Mouse (Mus musculus) liver, embryonic 16.5 days (tissue): ENCODE measurements around the gene Map3k12. TPM values are rescaled to one million over a fixed set of nuclear protein-coding genes. Genes with fewer than 3 reads are reported as not detected.

ENCODE experiments used
- ATAC-seq: fragments of 200-750 bp; cut with Nextera tagmentation; 2 replicates; pipeline ENCODE4 v1.8.0; 2017; ENCODE audit warnings: low read depth, mild to moderate bottlenecking, moderate number of reproducible peaks, moderate library complexity
- H3K27ac ChIP-seq: fragments of 300-500 bp; sonication (generic); 2 replicates; pipeline ENCODE4 v1.5.1; 2014; ENCODE audit warnings: mild to moderate bottlenecking, low read length
- H3K27me3 ChIP-seq: fragments of 300-500 bp; sonication (generic); 2 replicates; pipeline ENCODE4 v1.6.1; 2014; ENCODE audit warnings: low read depth, low read length, mixed read lengths; ENCODE audit not compliant: control insufficient read depth, insufficient read depth
- H3K36me3 ChIP-seq: fragments of 300-500 bp; sonication (generic); 2 replicates; pipeline ENCODE4 v1.6.1; 2014; ENCODE audit warnings: mild to moderate bottlenecking; ENCODE audit not compliant: control insufficient read depth, insufficient read depth
- H3K4me1 ChIP-seq: fragments of 300-500 bp; sonication (generic); 2 replicates; pipeline ENCODE4 v1.6.1; 2014; ENCODE audit warnings: low read depth, low read length, mixed read lengths; ENCODE audit not compliant: control insufficient read depth
- H3K4me2 ChIP-seq: fragments of 300-500 bp; sonication (generic); 2 replicates; pipeline ENCODE4 v1.6.1; 2014; ENCODE audit warnings: low read depth, low read length, mixed read lengths
- H3K4me3 ChIP-seq: fragments of 300-500 bp; sonication (generic); 2 replicates; pipeline ENCODE4 v1.5.1; 2014; ENCODE audit warnings: low read depth, mild to moderate bottlenecking, low read length
- H3K9ac ChIP-seq: fragments of 300-500 bp; sonication (generic); 2 replicates; pipeline ENCODE4 v1.6.1; 2014; ENCODE audit warnings: low read depth, low read length
- H3K9me3 ChIP-seq: fragments of 300-500 bp; sonication (generic); replicated peaks from 2 replicates; pipeline ENCODE4 v1.6.1; 2016; ENCODE audit warnings: low read length; ENCODE audit not compliant: control insufficient read depth
- WGBS: fragments of 180-500 bp; shearing (Covaris S2); extraction: QIAGEN DNeasy Blood & Tissue Kit; methylation state at CpG from one replicate; pipeline ENCODE4 v1.1.7; 2014; ENCODE audit not compliant: insufficient replicate concordance; 5-methylcytosine and 5-hydroxymethylcytosine counted together
- polyA plus RNA-seq: library from polyadenylated mRNA; unstranded; fragments of >200 nt; fragmentation: Nextera tagmentation; extraction: Ambion mirVana; gene quantifications from 2 replicates; pipeline ENCODE4 v1.2.1, GENCODE M21; 2015

Map3k12 gene
- polyA plus RNA-seq, 1 experiment from 2014 or later, result 2.0 TPM

DNA sequence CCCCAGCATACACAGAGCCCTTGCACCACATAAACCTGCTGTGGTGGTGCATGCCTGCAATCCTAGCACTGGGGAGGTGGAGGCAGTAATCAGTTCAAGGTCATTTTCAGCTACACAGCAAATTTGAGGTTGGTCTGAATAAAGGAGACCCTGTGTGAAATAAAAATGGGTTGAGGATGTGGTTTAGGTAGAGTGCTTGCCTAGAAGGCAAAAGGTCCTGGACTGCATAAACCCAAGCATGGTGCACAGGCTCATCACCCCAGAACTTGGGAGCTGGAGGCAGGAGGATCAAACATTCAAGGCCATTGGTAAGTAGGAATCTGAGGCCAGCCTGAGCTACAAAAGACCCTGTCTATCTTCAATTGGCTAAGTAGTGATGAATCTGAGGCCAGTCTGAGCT, 9.3 kb downstream of the Map3k12 start:
- ATAC-seq, result no peak
- Histone ChIP-seq H3K4me1 (peaks cover 17% of the 10 kb centered on the region), H3K27me3 (no peaks in the 10 kb centered on the region), H3K9ac (no peak overlapping the region), H3K4me3 (no peak overlapping the region), H3K27ac (no peak overlapping the region), H3K4me2 (no peak overlapping the region), H3K36me3 (peaks cover 8% of the 10 kb centered on the region), H3K9me3 (no peaks in the 10 kb centered on the region)

DNA sequence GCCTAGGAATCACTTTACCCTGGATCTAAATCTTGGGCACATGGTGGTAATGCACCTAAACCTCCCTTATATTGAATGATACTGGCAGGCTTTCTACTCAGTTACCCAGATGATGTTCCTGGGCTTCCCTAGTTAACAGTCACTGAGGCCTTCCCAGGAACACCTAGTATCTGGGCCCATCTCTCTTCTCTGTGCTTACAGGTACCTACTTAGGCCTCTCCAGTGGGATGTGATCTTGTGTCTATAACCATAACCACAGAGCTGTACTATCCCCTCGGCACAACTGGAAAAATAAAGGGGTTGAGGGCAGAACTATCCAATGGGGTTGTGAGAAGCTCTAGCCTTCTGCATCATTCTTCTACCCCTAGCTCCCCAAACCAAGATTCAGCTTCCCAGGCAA, 10.0 kb downstream of the Map3k12 start:
- Histone ChIP-seq H3K27me3 (no peaks in the 10 kb centered on the region), H3K36me3 (peaks cover 12% of the 10 kb centered on the region), H3K4me3 (no peak overlapping the region), H3K9ac (no peak overlapping the region), H3K9me3 (no peaks in the 10 kb centered on the region), H3K4me2 (no peak overlapping the region), H3K27ac (no peak overlapping the region), H3K4me1 (peaks cover 17% of the 10 kb centered on the region)
- ATAC-seq, result no peak
- 67% methylated on average over 1 of the region's 1 CpGs for WGBS

DNA sequence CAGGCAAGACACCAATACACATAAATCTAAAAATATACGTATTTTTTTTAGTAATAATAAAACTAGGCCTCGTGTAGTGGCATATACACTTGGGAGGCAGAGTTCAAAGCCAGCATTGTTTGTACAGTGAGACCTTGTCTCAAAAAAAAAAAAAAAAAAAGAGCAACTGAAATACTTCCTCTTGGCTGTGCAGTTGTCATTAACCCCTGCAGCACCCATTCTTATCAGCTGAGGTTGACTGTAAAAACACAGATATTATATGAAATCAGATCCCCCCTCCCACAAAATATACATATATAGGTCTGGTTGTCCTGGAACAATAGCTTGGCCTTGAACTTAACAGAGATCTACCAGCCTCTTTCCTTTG, 10.4 kb downstream of the Map3k12 start:
- no peak overlapping the region for H3K4me2 ChIP-seq
- H3K4me1 ChIP-seq, result peaks cover 17% of the 10 kb centered on the region
- no peak overlapping the region for H3K27ac ChIP-seq
- 14% methylated on average over 2 of the region's 2 CpGs for WGBS
- H3K9me3 ChIP-seq, result no peaks in the 10 kb centered on the region
- ATAC-seq, result no peak
- no peak overlapping the region for H3K4me3 ChIP-seq
- H3K27me3 ChIP-seq, result no peaks in the 10 kb centered on the region
- H3K9ac ChIP-seq, result no peak overlapping the region
- H3K36me3 ChIP-seq, result peaks cover 15% of the 10 kb centered on the region

DNA sequence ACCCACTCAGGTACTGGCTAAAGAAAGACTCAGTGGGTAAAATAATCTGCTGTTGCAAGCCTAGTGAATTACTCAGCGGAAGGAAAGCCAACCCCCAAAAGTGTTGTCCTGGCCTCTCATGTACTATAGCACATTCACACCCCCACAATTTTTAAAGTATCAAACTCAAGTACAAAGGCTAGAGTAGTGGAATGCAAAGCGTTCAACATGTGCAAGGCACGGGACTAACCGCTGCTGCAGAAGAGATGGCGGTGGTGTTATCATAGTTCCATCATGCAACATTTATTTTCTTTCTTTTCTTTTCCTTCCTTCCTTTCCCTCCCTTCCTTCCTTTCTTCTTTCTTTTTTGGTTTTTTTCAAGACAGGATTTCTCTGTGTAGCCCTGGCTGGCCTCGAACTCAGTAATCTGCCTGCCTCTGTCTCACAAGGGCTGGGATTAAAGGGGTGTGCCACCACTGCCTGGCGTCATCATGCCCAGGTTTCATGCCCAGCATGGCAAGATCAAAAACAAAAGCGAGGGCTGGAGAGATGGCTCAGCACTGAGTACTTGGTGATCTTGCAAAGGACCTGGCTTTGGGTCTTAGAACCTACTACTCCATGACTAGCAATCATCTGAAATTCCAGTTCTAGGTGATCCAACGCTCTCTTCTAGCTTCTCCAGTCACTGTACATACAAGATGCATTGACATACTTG, 10.9 kb downstream of the Map3k12 start:
- ATAC-seq, result no peak
- no peak overlapping the region for H3K27ac ChIP-seq
- 68% methylated on average over 9 of the region's 9 CpGs for WGBS

DNA sequence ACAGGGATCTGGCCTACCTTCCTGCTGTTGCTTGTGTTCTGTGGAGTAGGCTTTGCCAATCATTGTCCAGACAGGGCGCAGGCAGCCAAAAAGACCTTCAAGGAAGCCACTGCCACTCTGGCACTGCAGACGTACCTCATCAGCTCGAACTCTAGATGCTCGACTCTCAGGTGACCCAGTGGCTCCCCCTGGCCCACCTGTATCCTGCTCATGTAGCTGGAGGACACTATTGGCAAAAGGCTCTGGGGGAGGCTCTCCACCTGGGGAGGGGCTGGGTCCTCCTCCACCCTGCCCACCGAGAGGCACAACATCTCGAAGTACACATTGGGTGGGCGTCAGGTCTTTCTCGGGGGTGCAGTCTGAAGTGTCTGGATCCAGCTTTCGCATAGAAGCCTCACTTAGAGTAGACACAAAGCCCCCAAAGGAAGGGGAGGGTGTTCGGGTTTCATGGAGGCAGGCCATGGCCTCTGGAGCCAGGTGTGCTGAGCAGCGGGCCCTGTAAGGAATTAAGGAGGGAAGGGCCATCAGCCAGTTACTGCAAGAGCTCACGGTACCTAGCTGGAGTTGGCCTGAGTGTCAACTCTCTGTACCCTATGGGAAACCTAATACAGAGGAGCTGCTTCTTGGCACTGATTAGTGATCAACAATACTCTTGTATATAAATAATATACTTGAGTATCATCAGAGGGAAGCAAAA, 11.6 kb downstream of the Map3k12 start:
- Histone ChIP-seq H3K9ac (no peak overlapping the region), H3K4me1 (peaks cover 5% of the 10 kb centered on the region), H3K27ac (no peak overlapping the region), H3K4me2 (no peak overlapping the region), H3K4me3 (no peak overlapping the region), H3K36me3 (peaks cover 27% of the 10 kb centered on the region), H3K9me3 (no peaks in the 10 kb centered on the region), H3K27me3 (no peaks in the 10 kb centered on the region)
- no peak for ATAC-seq
- WGBS, result 71% methylated on average over 12 of the region's 12 CpGs

More for the DNA sequence above, 10.9 kb downstream of the Map3k12 start:
- Histone ChIP-seq H3K4me2 (no peak overlapping the region), H3K4me3 (no peak overlapping the region), H3K4me1 (peaks cover 12% of the 10 kb centered on the region), H3K27me3 (no peaks in the 10 kb centered on the region), H3K36me3 (peaks cover 20% of the 10 kb centered on the region), H3K9me3 (no peaks in the 10 kb centered on the region), H3K9ac (no peak overlapping the region)

DNA sequence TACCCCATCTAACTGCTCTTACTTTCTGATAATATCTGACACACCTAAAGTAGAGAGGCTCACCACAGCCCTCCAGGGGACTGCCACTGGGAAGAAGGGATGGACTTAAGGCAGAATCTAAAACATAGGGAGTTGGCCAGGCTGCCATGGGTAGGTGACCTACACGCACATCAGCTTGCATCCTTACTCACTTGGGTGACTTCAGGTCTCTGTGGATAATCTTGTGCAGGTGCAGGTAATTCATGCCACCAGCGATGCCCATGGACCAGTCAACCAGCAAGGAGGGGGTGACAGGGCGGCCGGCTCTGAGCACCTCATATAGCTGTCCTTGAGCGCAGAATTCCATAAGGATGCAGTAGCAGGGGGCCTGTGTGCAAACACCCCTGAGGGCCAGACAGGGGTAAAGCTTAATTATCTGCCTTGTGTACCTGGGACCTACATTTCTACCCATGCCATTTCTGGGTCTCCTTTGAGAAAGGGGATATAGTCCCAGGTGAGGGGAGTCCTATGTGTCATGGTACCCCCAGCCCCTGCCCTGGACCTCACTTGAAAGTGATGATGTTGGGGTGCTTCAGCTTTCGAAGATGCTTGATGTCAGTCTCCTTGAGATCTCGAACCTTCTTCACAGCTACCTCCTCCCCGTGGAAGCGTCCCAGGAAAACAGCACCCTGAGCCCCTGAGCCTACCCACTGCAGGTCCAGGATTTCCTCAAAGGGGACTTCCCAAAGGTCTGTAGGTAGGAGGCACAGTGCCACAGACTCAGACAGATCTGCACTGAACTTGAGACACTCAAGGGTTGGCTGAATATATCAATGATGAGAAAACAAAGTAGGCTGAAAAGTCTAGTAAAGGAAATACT, 12.7 kb downstream of the Map3k12 start:
- H3K9ac ChIP-seq, result no peak overlapping the region
- H3K27ac ChIP-seq, result no peak overlapping the region
- H3K4me2 ChIP-seq, result no peak overlapping the region
- H3K36me3 ChIP-seq, result peaks cover 38% of the 10 kb centered on the region
- no peaks in the 10 kb centered on the region for H3K9me3 ChIP-seq
- no peak for ATAC-seq
- no peak overlapping the region for H3K4me3 ChIP-seq
- H3K4me1 ChIP-seq, result peaks cover 2% of the 10 kb centered on the region; the same call in 1 of the 2 replicates
- no peaks in the 10 kb centered on the region for H3K27me3 ChIP-seq
- 83% methylated on average over 9 of the region's 9 CpGs for WGBS

DNA sequence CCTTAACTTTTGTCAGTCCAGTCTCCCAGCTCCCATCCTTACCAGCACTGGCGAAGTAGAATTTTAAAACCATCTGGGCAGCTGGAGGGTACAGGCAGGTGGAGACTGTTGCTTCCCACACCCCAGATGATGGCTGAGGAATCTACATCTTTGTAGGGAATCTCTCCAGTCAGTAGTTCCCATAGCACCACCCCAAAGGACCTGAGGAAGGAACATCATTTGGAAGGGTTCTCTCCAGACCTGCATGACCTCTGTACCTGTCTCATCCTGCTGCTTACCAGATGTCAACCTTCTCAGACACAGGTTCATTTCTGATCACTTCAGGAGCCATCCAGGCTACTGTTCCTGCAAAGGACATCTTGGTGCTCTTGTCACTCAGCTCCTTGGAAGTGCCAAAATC, 13.4 kb downstream of the Map3k12 start, which contains the start of gene Gm10337:
TSS of gene Gm10337 (plus strand) at position 276 of the 400 bp plus-strand sequence.
- H3K36me3 ChIP-seq, result peaks cover 42% of the 10 kb centered on the region
- WGBS, result 85% methylated on average over 1 of the region's 1 CpGs
- no peak within 1 kb of the TSS for H3K27ac ChIP-seq
- no peaks in the 10 kb centered on the region for H3K9me3 ChIP-seq
- H3K4me3 ChIP-seq, result no peak within 1 kb of the TSS
- peaks cover 2% of the 10 kb centered on the region; the same call in 1 of the 2 replicates for H3K4me1 ChIP-seq
- H3K27me3 ChIP-seq, result no peaks in the 10 kb centered on the region
- H3K9ac ChIP-seq, result no peak within 1 kb of the TSS
- no peak for ATAC-seq
- H3K4me2 ChIP-seq, result no peak within 1 kb of the TSS

DNA sequence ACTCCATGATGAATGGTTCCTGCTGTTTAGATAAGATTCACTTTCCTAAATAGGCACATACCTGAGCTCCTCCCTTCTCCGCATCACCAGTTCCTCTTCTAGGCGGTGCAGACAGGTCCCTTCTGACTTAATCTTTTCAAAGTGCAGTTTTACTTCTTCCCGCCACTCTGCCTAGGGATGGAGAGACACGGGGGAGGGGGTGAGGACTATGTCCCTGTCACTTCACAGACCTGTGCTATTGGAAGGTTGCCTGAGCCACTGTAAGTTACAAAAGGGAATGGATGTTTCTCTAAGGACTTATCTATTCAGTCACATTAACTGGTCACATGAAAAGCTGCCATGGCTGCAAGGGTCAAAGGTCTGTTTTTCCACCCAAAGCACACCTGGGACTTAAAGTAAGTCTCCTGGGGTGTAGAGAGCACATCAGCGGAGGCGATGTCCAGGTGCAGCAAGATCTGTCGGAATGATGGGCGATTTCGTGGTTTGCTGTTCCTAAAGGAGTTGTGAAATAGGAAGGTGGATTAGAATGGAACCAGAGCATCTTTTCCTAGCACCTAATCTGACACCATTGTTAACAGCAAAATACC, 14.5 kb downstream of the Map3k12 start:
- H3K4me3 ChIP-seq, result no peak overlapping the region
- H3K27ac ChIP-seq, result no peak overlapping the region
- no peak overlapping the region for H3K9ac ChIP-seq
- peaks cover 2% of the 10 kb centered on the region; the same call in 1 of the 2 replicates for H3K4me1 ChIP-seq
- H3K36me3 ChIP-seq, result peaks cover 52% of the 10 kb centered on the region
- H3K4me2 ChIP-seq, result no peak overlapping the region
- ATAC-seq, result peak; percentile 52
- no peaks in the 10 kb centered on the region for H3K9me3 ChIP-seq
- WGBS, result 74% methylated on average over 9 of the region's 9 CpGs
- no peaks in the 10 kb centered on the region for H3K27me3 ChIP-seq
